Mouse (Mus musculus) cerebellum, adult 2 months (tissue): ENCODE measurements around the gene Scrn1. TPM values are rescaled to one million over a fixed set of nuclear protein-coding genes. Genes with fewer than 3 reads are reported as not detected.

Experiments
- DNase-seq, 2 experiments: peaks; one replicate each; pipeline ENCODE4 v3.0.0; 2021
- H3K27ac ChIP-seq: fragments of 200-500 bp; 2 replicates; pipeline ENCODE4 v1.5.1; 2012; ENCODE audit warnings: low read length, control low read depth, inconsistent platforms; ENCODE audit not compliant: insufficient read depth
- H3K27me3 ChIP-seq: fragments of 200-500 bp; 2 replicates; pipeline ENCODE4 v1.6.1; 2012; ENCODE audit warnings: inconsistent platforms, mild to moderate bottlenecking, low read length, moderate library complexity; ENCODE audit not compliant: control insufficient read depth, insufficient read depth
- H3K4me1 ChIP-seq: fragments of 200-500 bp; 2 replicates; pipeline ENCODE4 v1.6.1; 2011; ENCODE audit warnings: low read length; ENCODE audit not compliant: control insufficient read depth, insufficient read depth
- H3K4me3 ChIP-seq: fragments of 200-500 bp; replicated peaks from 2 replicates; pipeline ENCODE3; 2011; ENCODE audit warnings: mild to moderate bottlenecking, low read depth, low read length, control low read depth; ENCODE audit not compliant: insufficient read depth
- CTCF ChIP-seq: fragments of 200-500 bp; IDR thresholded peaks from 2 replicates; pipeline ENCODE4 v1.5.1; 2011; ENCODE audit warnings: low read depth, mild to moderate bottlenecking, control low read depth, low read length, moderate library complexity, borderline replicate concordance; ENCODE audit not compliant: insufficient read depth
- POLR2A ChIP-seq: fragments of 200-500 bp; IDR thresholded peaks from 2 replicates; pipeline ENCODE4 v1.6.1; 2011; ENCODE audit warnings: low read length, control low read depth, borderline replicate concordance; ENCODE audit not compliant: insufficient read depth
- WGBS: fragments of 180-500 bp; shearing (Covaris S2); methylation state at CpG from one replicate; pipeline ENCODE4 v1.1.7; 2018; 5-methylcytosine and 5-hydroxymethylcytosine counted together
- polyA plus RNA-seq: library from polyadenylated mRNA; depleted of rRNA; stranded (reverse); fragments of >200 nt; gene quantifications from 2 replicates; pipeline ENCODE4 v1.2.3, GENCODE M21; 2012

Scrn1 gene
- polyA plus RNA-seq, 1 experiment, result 132 TPM

- Histone ChIP-seq H3K27me3 (no peaks in the 10 kb centered on the region), H3K4me1 (peaks cover 9% of the 10 kb centered on the region), H3K4me3 (peak overlapping the region; percentile 94), H3K27ac (peak overlapping the region; percentile 34)
- 1% methylated on average over 47 of the region's 48 CpGs for WGBS
- TF ChIP-seq POLR2A (no peak), CTCF (no peak)
- no peak for DNase-seq
Observed at GRCm38 (mm10) chr6:54595330-54595878, 29.1 kb upstream of the Scrn1 start.

GRCm38 (mm10) chr6:54594469-54595329, 28.4 kb upstream of the Scrn1 start, which contains the start of gene Plekha8:
Gene Plekha8 (plus strand): TSS chr6:54595111.
- Histone ChIP-seq H3K4me1 (peaks cover 9% of the 10 kb centered on the region), H3K4me3 (peak within 1 kb of the TSS; percentile 94), H3K27me3 (no peaks in the 10 kb centered on the region), H3K27ac (peak within 1 kb of the TSS; percentile 34)
- under 1% methylated on average over 49 of the region's 49 CpGs for WGBS
- TF ChIP-seq CTCF (no peak), POLR2A (peak; percentile 26; the same call in 1 of the 2 replicates)
- peak; percentile 94 for DNase-seq

- H3K27ac ChIP-seq, result no peak overlapping the region
Observed at GRCm38 (mm10) chr6:54593766-54594468, 27.6 kb upstream of the Scrn1 start.

GRCm38 (mm10) chr6:54592938-54593535, 26.7 kb upstream of the Scrn1 start:
- under 1% methylated on average over 20 of the region's 20 CpGs for WGBS
- DNase-seq, result peak; percentile 94 to 98
- Histone ChIP-seq H3K27me3 (no peaks in the 10 kb centered on the region), H3K4me3 (peak overlapping the region; percentile 96), H3K4me1 (peaks cover 6% of the 10 kb centered on the region; the same call in 1 of the 2 replicates), H3K27ac (peak overlapping the region; percentile 80)
- no peak for TF ChIP-seq CTCF
- TF ChIP-seq POLR2A, result peak; percentile 58; the same call in 1 of the 2 replicates

More at GRCm38 (mm10) chr6:54593766-54594468, 27.6 kb upstream of the Scrn1 start:
- TF ChIP-seq POLR2A (no peak), CTCF (no peak)
- DNase-seq, result peak in 1 of 2 experiments; percentile 10
- H3K4me1 ChIP-seq, result peaks cover 10% of the 10 kb centered on the region
- no peak overlapping the region for H3K4me3 ChIP-seq
- H3K27me3 ChIP-seq, result no peaks in the 10 kb centered on the region
- 28% methylated on average over 8 of the region's 8 CpGs for WGBS

- TF ChIP-seq POLR2A (no peak), CTCF (no peak)
- Histone ChIP-seq H3K27me3 (no peaks in the 10 kb centered on the region), H3K27ac (no peak overlapping the region), H3K4me3 (peak overlapping the region; percentile 37), H3K4me1 (peaks cover 6% of the 10 kb centered on the region; the same call in 1 of the 2 replicates)
- DNase-seq, result no peak
- 50% methylated on average over 6 of the region's 6 CpGs for WGBS
Observed at GRCm38 (mm10) chr6:54591778-54592177, 25.5 kb upstream of the Scrn1 start.

- no peak for DNase-seq
- 92% methylated on average over 2 of the region's 2 CpGs for WGBS
- H3K4me3 ChIP-seq, result no peak overlapping the region
- no peaks in the 10 kb centered on the region for H3K27me3 ChIP-seq
- H3K27ac ChIP-seq, result no peak overlapping the region
- H3K4me1 ChIP-seq, result peaks cover 6% of the 10 kb centered on the region; the same call in 1 of the 2 replicates
- TF ChIP-seq POLR2A (no peak), CTCF (no peak)
Observed at GRCm38 (mm10) chr6:54590691-54591090, 24.4 kb upstream of the Scrn1 start.

GRCm38 (mm10) chr6:54588212-54588611, 21.9 kb upstream of the Scrn1 start:
- Histone ChIP-seq H3K4me1 (peaks cover 6% of the 10 kb centered on the region; the same call in 1 of the 2 replicates), H3K27me3 (no peaks in the 10 kb centered on the region), H3K4me3 (no peak overlapping the region), H3K27ac (no peak overlapping the region)
- TF ChIP-seq POLR2A, result no peak
- TF ChIP-seq CTCF, result no peak
- no peak for DNase-seq
- 55% methylated on average over 1 of the region's 1 CpGs for WGBS
